Mouse (Mus musculus): ENCODE results near the gene Gm20908. TPM values are rescaled to one million over a fixed set of nuclear protein-coding genes. Genes with fewer than 3 reads are reported as not detected.

Gm20908 gene
- total RNA-seq (2023), result not detected

GRCm38 (mm10) chrY:64472966-64473365, at the start of gene Gm20908:
Gm20908 (plus strand) TSS chrY:64473266.

